Mouse (Mus musculus): ENCODE results near the gene Pip5k1b.

The Pip5k1b gene

DNA sequence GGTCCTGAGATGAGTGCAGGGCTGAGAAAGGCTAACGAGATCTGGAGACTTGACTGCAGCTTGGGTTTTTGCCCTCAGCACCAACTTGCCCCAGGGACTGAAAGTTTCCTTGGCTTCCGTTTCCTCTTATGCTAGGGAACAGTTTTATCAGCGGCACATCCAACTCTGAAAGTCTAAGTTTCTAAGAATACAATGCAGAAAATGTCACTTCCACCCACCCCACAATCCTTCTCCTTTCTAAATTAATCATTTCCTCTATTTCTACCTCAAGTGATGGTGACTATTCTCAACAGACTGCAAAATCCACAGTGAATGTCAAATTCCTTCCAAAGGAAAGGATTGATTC is 138.0 kb downstream of the Pip5k1b start:
- DNase-seq (ENCODE audit: low read depth, low spot score), result no peak

- DNase-seq (ENCODE audit: low read depth, low spot score), result no peak
Observed at GRCm38 (mm10) chr19:24416975-24417658, 138.6 kb downstream of the Pip5k1b start.

DNA sequence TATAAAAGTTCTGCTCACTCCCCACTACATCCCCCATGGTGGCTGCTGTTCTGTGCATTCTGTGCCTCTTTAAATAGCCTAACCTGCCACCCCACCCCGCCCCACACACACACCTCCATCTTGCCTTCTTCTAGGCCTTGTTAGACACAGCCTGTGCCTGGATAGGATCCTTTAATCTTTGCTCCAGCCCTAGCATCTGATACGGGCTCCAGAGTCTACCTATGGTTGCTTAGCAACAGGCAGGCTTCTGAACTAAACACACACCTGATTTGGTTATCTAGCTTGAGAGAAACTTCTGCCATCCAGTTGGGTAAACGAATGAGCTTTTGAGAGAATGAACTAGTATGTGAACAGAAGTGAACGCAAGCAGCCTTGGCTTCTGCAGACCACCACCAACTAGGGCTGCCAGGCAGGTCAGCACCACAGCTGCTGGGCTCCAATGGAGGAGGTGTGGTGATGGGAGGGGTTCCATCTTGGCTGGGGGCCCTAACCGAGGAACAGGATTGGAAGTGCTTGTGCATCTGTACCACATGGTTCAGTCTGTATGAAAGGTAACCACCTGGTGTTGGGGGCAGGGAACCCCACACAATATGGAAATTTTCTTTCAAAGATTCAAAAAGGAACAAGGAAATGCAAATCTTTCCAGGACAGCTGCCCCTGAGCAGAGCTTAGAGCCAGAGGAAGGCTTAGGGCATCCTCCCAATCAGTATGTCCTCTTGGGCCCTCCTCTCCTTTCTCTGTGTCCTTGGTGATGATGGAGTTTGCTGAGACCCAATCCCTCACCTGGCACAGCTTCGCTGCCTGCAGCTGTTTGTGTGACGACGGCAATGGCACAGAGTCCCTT is 139.7 kb downstream of the Pip5k1b start:
- DNase-seq (ENCODE audit: low read depth, low spot score), result no peak

GRCm38 (mm10) chr19:24408863-24409564 is 146.7 kb downstream of the Pip5k1b start:
- no peak for DNase-seq (ENCODE audit: low read depth, low spot score)

- no peak for DNase-seq (ENCODE audit: low read depth, low spot score)
Observed at GRCm38 (mm10) chr19:24404716-24405115, 151.0 kb downstream of the Pip5k1b start.

GRCm38 (mm10) chr19:24403245-24403644 is 152.4 kb downstream of the Pip5k1b start:
- DNase-seq (ENCODE audit: low read depth, low spot score), result no peak

- no peak for DNase-seq (ENCODE audit: low read depth, low spot score)
Observed at GRCm38 (mm10) chr19:24393920-24394319, 161.8 kb downstream of the Pip5k1b start.

GRCm38 (mm10) chr19:24391519-24392251 is 164.0 kb downstream of the Pip5k1b start:
- DNase-seq (ENCODE audit: low read depth, low spot score), result peak; percentile 41

GRCm38 (mm10) chr19:24386956-24387865 is 168.5 kb downstream of the Pip5k1b start:
- DNase-seq (ENCODE audit: low read depth, low spot score), result no peak

GRCm38 (mm10) chr19:24378470-24378869 is 177.2 kb downstream of the Pip5k1b start:
- no peak for DNase-seq (ENCODE audit: low read depth, low spot score)

- no peak for DNase-seq (ENCODE audit: low read depth, low spot score)
Observed at GRCm38 (mm10) chr19:24371763-24372640, 183.7 kb downstream of the Pip5k1b start.

DNA sequence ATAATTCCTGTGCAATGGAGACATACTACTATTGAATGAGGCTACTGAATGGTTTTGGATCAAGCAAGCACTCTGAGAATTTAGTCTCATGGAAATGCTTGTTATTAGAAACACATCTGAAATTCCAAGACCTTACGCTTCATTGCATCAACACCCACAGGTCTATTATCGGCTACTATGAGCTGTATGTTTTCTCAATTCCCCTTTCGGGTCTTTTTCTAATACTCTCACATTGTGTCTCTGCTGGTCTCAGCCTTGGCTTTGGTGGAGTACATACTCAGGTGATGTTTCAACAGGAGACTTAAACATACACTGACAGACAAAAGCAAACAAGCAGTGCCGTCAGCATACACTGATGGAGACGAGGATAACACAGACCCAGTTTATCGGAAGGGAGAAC is 187.3 kb downstream of the Pip5k1b start:
- DNase-seq (ENCODE audit: low read depth, low spot score), result no peak

DNA sequence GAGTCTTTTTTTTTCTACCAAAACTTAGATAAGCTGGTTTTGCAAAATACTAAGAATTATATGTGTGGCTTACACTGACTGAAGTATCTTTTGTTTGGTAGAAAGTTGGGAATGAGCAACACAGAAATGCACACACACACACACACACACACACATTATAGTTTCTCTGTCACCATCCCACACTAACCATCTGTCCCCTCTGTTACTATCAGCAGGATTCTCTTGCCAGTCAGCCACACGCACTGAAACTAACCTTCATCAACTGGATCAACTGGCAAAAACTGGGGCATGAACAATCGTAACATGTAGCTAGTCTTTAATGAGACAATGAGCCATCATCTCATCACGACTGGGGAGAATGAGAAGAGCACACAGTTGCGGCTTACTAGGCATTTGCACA is 187.9 kb downstream of the Pip5k1b start:
- no peak for DNase-seq (ENCODE audit: low read depth, low spot score)

- no peak for DNase-seq (ENCODE audit: low read depth, low spot score)
Observed at GRCm38 (mm10) chr19:24366747-24367146, 188.9 kb downstream of the Pip5k1b start.

DNA sequence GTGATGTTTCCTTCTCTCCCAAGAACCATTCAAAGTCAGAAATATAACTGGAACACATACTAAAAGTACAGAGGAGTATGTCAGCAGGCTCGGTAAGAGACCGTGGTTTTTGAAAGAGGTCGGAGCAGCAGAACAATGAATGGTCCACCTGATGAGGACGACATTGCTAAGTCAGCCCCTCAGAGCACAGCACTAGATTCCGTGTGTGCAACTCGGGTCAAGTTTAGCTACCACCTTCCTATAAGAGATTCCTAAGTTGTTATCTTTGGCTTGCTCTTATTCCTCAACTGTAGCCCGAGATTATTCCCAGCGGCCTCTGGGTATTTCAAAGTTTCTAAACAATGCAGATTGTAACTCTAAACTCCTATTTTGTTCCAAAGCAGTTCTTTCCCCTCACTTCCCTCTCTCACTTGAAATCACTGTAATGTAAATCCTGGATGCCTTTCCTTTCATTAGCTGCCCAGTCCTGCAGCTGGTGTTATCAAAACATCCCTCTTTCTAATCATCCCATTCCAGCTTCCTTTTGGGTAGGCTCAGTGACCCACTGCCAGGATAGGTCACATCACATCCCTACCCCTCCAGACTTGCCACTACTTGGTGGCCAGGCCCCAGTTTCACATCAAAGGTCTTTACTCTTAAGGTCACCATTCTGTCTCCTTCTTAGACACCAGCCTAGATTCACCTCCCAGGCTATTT is 192.9 kb downstream of the Pip5k1b start:
- DNase-seq (ENCODE audit: low read depth, low spot score), result no peak

DNA sequence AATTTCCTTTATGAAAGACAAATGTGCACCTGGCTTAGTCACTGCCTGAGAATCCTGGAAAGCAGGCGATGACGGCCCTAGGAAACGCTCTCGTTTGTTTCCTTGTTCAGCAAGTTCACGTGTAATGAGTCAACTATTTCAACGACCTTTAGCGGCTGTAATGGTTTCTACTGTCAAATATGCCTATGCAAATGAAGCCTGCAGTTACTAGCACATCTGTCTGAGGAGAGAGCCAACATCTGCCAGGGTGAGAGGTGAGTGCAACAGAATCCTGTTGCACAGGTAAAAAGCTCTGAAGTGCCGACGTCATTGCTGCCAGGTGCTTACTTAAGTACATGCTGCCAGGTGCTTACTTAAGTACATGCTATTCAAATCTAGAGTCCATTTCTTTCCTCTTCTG is 196.4 kb downstream of the Pip5k1b start:
- DNase-seq (ENCODE audit: low read depth, low spot score), result no peak

DNA sequence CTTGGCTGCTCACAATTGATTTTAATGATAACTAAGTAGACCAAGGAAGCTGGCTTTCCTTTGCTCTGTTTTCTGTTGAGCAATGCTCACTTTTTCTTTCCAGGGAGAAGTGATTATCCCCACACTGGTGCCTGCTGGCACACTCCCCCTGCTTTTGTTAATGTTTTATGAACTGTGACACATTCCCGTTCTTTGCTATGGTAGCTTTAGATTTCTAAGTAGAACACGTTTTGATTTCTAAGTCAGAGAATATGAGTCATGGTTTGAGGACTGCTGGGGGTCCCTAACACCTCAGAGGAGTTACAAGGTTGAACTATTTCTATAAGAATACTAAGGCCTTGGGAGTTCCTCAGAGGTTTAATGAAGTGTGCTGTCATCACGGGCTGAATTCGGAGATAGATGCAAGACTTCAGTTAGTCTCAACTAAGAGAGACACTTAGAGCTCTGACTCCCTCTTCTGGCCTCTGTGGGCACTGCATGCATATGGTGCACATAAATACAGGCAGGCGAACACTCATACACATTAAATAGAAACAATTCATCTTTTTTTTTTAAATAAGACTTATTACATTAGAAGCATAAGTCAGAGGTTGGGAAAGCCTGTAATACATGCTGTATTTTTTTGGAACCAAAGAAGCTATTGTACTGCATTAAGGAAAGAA is 203.2 kb downstream of the Pip5k1b start:
- no peak for DNase-seq (ENCODE audit: low read depth, low spot score)

- DNase-seq (ENCODE audit: low read depth, low spot score), result no peak
Observed at GRCm38 (mm10) chr19:24344501-24344900, 211.2 kb downstream of the Pip5k1b start.

DNA sequence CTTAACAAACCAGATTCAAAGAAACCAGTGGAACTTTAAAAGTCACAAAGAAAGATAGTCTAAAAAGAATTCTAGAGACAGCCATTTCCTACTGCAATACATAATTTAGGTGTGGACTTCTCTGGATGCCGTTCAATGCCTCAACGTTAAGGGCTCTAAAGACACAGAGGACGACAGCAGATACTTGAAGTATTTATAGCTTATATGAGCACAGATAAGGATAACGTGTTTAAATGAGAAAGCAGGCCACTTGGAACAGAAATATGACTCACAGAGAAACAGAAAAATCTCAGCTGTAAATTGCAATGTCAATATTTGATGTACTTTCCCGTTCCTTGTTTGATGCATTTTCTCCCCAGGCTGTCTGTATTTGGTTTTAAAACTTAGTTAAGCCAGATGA is 212.9 kb downstream of the Pip5k1b start:
- no peak for DNase-seq (ENCODE audit: low read depth, low spot score)

Data from embryo, embryonic 11.5 days (tissue).